8 mouse cellular contexts compared by ENCODE assay signal in the genomic region with DNA sequence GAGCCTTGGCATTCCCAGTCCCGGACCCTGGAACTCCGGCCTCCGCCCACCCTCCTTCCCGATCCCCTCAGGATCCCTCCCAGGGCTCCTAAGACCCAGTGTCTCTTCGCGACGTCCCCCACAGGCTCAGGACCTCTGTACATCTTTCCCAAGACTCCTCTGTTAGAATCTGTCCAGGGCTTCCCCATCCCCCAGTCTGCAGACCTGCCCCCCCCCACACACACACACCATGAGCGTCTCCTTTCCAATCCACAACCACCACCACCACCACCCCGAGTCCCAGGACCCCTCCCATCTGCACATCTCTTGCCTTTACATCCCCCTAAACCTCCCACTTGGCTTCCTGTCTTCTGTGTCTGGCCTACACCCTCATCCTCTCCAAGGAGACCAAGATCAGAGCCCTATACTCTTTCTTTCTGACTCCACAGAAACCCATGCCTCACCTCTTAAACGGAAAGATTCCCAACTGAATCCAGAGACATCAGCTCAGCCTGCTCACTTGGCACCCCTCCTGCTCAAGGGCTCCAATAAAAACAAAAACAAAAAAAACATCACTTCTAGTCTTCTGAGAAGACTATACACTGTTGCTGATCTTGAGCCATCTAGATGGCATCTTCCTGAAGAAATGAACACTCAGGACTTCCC. TPM values are rescaled to one million over a fixed set of nuclear protein-coding genes. Genes with fewer than 3 reads are reported as not detected.
DNase-seq lines count a peak whose midpoint lies in the region; ATAC-seq and TF ChIP-seq lines count a peak whose summit lies in the region.

No protein-coding gene starts in this region.

- H3K4me3 ChIP-seq in megakaryocyte, embryonic 14.5 days (replicated peaks) = peak overlapping the region; percentile 98
- H3K4me3 ChIP-seq in embryonic facial prominence, embryonic 14.5 days (ENCODE audit: low read depth, low read length) = peak overlapping the region; percentile 87
- peak overlapping the region; percentile 87 for H3K4me3 ChIP-seq in kidney, embryonic 16.5 days (ENCODE audit: low read length)
- peak overlapping the region; percentile 98 for H3K4me3 ChIP-seq in olfactory bulb, adult 2 months (ENCODE audit: insufficient read depth, low read depth, low read length)

- no peaks in the 10 kb centered on the region for H3K27me3 ChIP-seq in megakaryocyte, embryonic 14.5 days (replicated peaks)
- no peaks in the 10 kb centered on the region for H3K27me3 ChIP-seq in embryonic facial prominence, embryonic 14.5 days (replicated peaks; ENCODE audit: control insufficient read depth, insufficient read depth, low read length)
- H3K27me3 ChIP-seq in kidney, embryonic 16.5 days (ENCODE audit: insufficient read depth, low read length) = no peaks in the 10 kb centered on the region

- TF ChIP-seq CTCF in olfactory bulb, adult 2 months (IDR thresholded peaks at IDR 0.05; ENCODE audit: insufficient read depth, low read depth, low read length) = no peak

- H3K27ac ChIP-seq in embryonic facial prominence, embryonic 14.5 days (replicated peaks; ENCODE audit: low read depth, low read length) = 0 out of 2 replicates have a peak overlapping the region, but pooled peaks have one; percentile 33
- H3K27ac ChIP-seq in kidney, embryonic 16.5 days (ENCODE audit: low read length) = 0 out of 2 replicates have a peak overlapping the region, but pooled peaks have one; percentile 8
- peak overlapping the region; percentile 70; the same call in 1 of the 2 replicates for H3K27ac ChIP-seq in olfactory bulb, adult 2 months (ENCODE audit: insufficient read depth, low read depth, low read length)

- peak overlapping the region; percentile 83 for H3K4me2 ChIP-seq in embryonic facial prominence, embryonic 14.5 days (ENCODE audit: low read depth, low read length)
- peak overlapping the region; percentile 86 for H3K4me2 ChIP-seq in kidney, embryonic 16.5 days (replicated peaks; ENCODE audit: low read depth, low read length)

- peak overlapping the region; percentile 86 for H3K9ac ChIP-seq in embryonic facial prominence, embryonic 14.5 days (ENCODE audit: low read depth, low read length)
- peak overlapping the region; percentile 83 for H3K9ac ChIP-seq in kidney, embryonic 16.5 days (replicated peaks; ENCODE audit: low read length)

- 13% methylated on average over 6 of the region's 10 CpGs for WGBS in embryonic facial prominence, embryonic 14.5 days
- WGBS in kidney, embryonic 16.5 days = 4% methylated on average over 10 of the region's 10 CpGs
- 4% methylated on average over 10 of the region's 10 CpGs for WGBS in olfactory bulb, adult 2 months

- no peak for ATAC-seq in megakaryocyte, adult 5-6 weeks (ENCODE audit: poor library complexity, severe bottlenecking)
- ATAC-seq in embryonic facial prominence, embryonic 14.5 days (ENCODE audit: low read depth) = no peak
- peak; percentile 2; the same call in 1 of the 2 replicates for ATAC-seq in kidney, embryonic 16.5 days (ENCODE audit: low FRiP score, low TSS enrichment)

- peaks cover 47% of the 10 kb centered on the region for H3K4me1 ChIP-seq in megakaryocyte, embryonic 14.5 days
- peaks cover 6% of the 10 kb centered on the region; the same call in 1 of the 2 replicates for H3K4me1 ChIP-seq in embryonic facial prominence, embryonic 14.5 days (ENCODE audit: control insufficient read depth, insufficient read depth, low read length)
- peaks cover 15% of the 10 kb centered on the region; the same call in 1 of the 2 replicates for H3K4me1 ChIP-seq in kidney, embryonic 16.5 days (ENCODE audit: insufficient read depth, low read length)
- peaks cover 20% of the 10 kb centered on the region for H3K4me1 ChIP-seq in olfactory bulb, adult 2 months (ENCODE audit: control insufficient read depth, insufficient read depth, low read length)

- H3K36me3 ChIP-seq in megakaryocyte, embryonic 14.5 days (replicated peaks; ENCODE audit: low read length) = no peaks in the 10 kb centered on the region
- no peaks in the 10 kb centered on the region for H3K36me3 ChIP-seq in embryonic facial prominence, embryonic 14.5 days (ENCODE audit: control insufficient read depth, insufficient read depth, low read length)
- no peaks in the 10 kb centered on the region for H3K36me3 ChIP-seq in kidney, embryonic 16.5 days (ENCODE audit: insufficient read depth, low read length)

- no peak for DNase-seq in embryonic facial prominence, embryonic 14.5 days (ENCODE audit: low spot score)
- no peak for DNase-seq in gastrocnemius, postnatal 10 days
- no peak for DNase-seq in cerebellum, adult 11-12 months
- no peak for DNase-seq in Muller cell, postnatal 12 days (ENCODE audit: inconsistent ontology term)

- TF ChIP-seq POLR2A in olfactory bulb, adult 2 months (IDR thresholded peaks at IDR 0.05; ENCODE audit: insufficient read depth, low read depth, low read length) = no peak

- H3K9me3 ChIP-seq in megakaryocyte, embryonic 14.5 days = no peaks in the 10 kb centered on the region
- H3K9me3 ChIP-seq in embryonic facial prominence, embryonic 14.5 days (ENCODE audit: control insufficient read depth, low read length) = no peaks in the 10 kb centered on the region
- H3K9me3 ChIP-seq in kidney, embryonic 16.5 days (ENCODE audit: low read length) = no peaks in the 10 kb centered on the region

RNA-seq across cellular contexts. Expression of a gene that starts 0.6 kb away (rescaled TPM):
- 12.6 and 12.9 TPM in 2 replicates for polyA plus RNA-seq in megakaryocyte, embryonic 14.5 days (2012; ENCODE audit: insufficient read depth, low replicate concordance)
- 3.6 and 4.1 TPM in 2 replicates for total RNA-seq in megakaryocyte, adult 5-6 weeks (2015)
- 4.5 and 6.0 TPM in 2 replicates for total RNA-seq in megakaryocyte, adult 5-6 weeks (2017)
- 18.7 and 24.9 TPM in 2 replicates for polyA plus RNA-seq in embryonic facial prominence, embryonic 14.5 days (2014; fragmentation: Nextera tagmentation; extraction: Ambion mirVana)
- 27.6 and 30.3 TPM in 2 replicates for polyA plus RNA-seq in kidney, embryonic 16.5 days (2015; fragmentation: Nextera tagmentation; extraction: Ambion mirVana)
- polyA plus RNA-seq in olfactory bulb, adult 2 months (2012; ENCODE audit: insufficient read depth, insufficient read length, low replicate concordance, missing spikeins) = not detected in 2 replicates
- 10 to 100 TPM; 15.5 to 20.5 TPM for total RNA-seq in gastrocnemius, postnatal 10 days (2021)

RNA-seq across cellular contexts. Expression of a gene that starts 33.1 kb away (rescaled TPM):
- polyA plus RNA-seq in megakaryocyte, embryonic 14.5 days (2012; ENCODE audit: insufficient read depth, low replicate concordance) = not detected in 2 replicates
- not detected in 2 replicates for total RNA-seq in megakaryocyte, adult 5-6 weeks (2015)
- not detected in 2 replicates for total RNA-seq in megakaryocyte, adult 5-6 weeks (2017)
- not detected in 2 replicates for polyA plus RNA-seq in embryonic facial prominence, embryonic 14.5 days (2014; fragmentation: Nextera tagmentation; extraction: Ambion mirVana)
- polyA plus RNA-seq in kidney, embryonic 16.5 days (2015; fragmentation: Nextera tagmentation; extraction: Ambion mirVana) = not detected in 2 replicates
- polyA plus RNA-seq in olfactory bulb, adult 2 months (2012; ENCODE audit: insufficient read depth, insufficient read length, low replicate concordance, missing spikeins) = not detected in 2 replicates
- under 1 TPM; 0.31 to 0.45 TPM for total RNA-seq in gastrocnemius, postnatal 10 days (2021)

RNA-seq across cellular contexts. Expression of a gene that starts 50.3 kb away (rescaled TPM):
- polyA plus RNA-seq in megakaryocyte, embryonic 14.5 days (2012; ENCODE audit: insufficient read depth, low replicate concordance) = 0.22 TPM in 1 of 2 replicates, not detected in the other
- total RNA-seq in megakaryocyte, adult 5-6 weeks (2015) = 0.09 and 0.14 TPM in 2 replicates
- total RNA-seq in megakaryocyte, adult 5-6 weeks (2017) = not detected in 2 replicates
- polyA plus RNA-seq in embryonic facial prominence, embryonic 14.5 days (2014; fragmentation: Nextera tagmentation; extraction: Ambion mirVana) = 2.3 and 2.7 TPM in 2 replicates
- polyA plus RNA-seq in kidney, embryonic 16.5 days (2015; fragmentation: Nextera tagmentation; extraction: Ambion mirVana) = 4.7 TPM in 2 replicates
- not detected in 2 replicates for polyA plus RNA-seq in olfactory bulb, adult 2 months (2012; ENCODE audit: insufficient read depth, insufficient read length, low replicate concordance, missing spikeins)
- total RNA-seq in gastrocnemius, postnatal 10 days (2021) = under 1 TPM; 0.16 to 0.21 TPM

RNA-seq across cellular contexts. Expression of a gene that starts 59.6 kb away (rescaled TPM):
- not detected in 2 replicates for polyA plus RNA-seq in megakaryocyte, embryonic 14.5 days (2012; ENCODE audit: insufficient read depth, low replicate concordance)
- not detected in 2 replicates for total RNA-seq in megakaryocyte, adult 5-6 weeks (2015)
- total RNA-seq in megakaryocyte, adult 5-6 weeks (2017) = not detected in 2 replicates
- 0.69 and 0.97 TPM in 2 replicates for polyA plus RNA-seq in embryonic facial prominence, embryonic 14.5 days (2014; fragmentation: Nextera tagmentation; extraction: Ambion mirVana)
- polyA plus RNA-seq in kidney, embryonic 16.5 days (2015; fragmentation: Nextera tagmentation; extraction: Ambion mirVana) = 1.4 and 1.6 TPM in 2 replicates
- polyA plus RNA-seq in olfactory bulb, adult 2 months (2012; ENCODE audit: insufficient read depth, insufficient read length, low replicate concordance, missing spikeins) = not detected in 2 replicates
- total RNA-seq in gastrocnemius, postnatal 10 days (2021) = under 1 TPM in 1 of 2 experiments, not detected in 1; 0.29 TPM

Comparison
In these comparisons a context has a peak if more than half of its experiments do, and no peak if none do; other contexts are left out.
1. H3K27ac ChIP-seq: peak in every context shown above with its lines; median percentile 70 in olfactory bulb, adult 2 months; 33 in embryonic facial prominence, embryonic 14.5 days; 8 in kidney, embryonic 16.5 days.
2. RNA of a gene that starts 0.6 kb away (polyA plus RNA-seq): 27.6 to 30.3 TPM in kidney, embryonic 16.5 days, 18.7 to 24.9 TPM in embryonic facial prominence, embryonic 14.5 days and 12.6 to 12.9 TPM in megakaryocyte, embryonic 14.5 days; not detected in olfactory bulb, adult 2 months; every median in the first group is over 10 times any median in the second.
3. Peak in every context shown above with its lines, with median percentiles within 50 percentile points of each other: H3K4me3 ChIP-seq.